Mouse (Mus musculus) lung, adult 2 months (tissue): ENCODE data around the gene Six4.

Experiments used
- CTCF ChIP-seq: fragments of 200-500 bp; IDR thresholded peaks from 2 replicates; pipeline ENCODE4 v1.5.1; 2011; ENCODE audit warnings: mild to moderate bottlenecking, low read length, control low read depth; ENCODE audit not compliant: insufficient read depth
- POLR2A ChIP-seq: fragments of 200-500 bp; IDR thresholded peaks from 2 replicates; pipeline ENCODE4 v1.6.1; 2011; ENCODE audit warnings: low read depth, mild to moderate bottlenecking, control low read depth, low read length, borderline replicate concordance; ENCODE audit errors: extremely low read depth

- TF ChIP-seq POLR2A, result no peak
- no peak for TF ChIP-seq CTCF
These were observed 1.5 kb downstream of the Six4 start for GRCm38 (mm10) chr12:73111561-73112325.
